Mouse (Mus musculus) liver, postnatal 0 days (tissue): ENCODE data around the gene Pdcl3.

Experiments used
- CTCF ChIP-seq: sonication (generic); IDR thresholded peaks from 2 replicates; pipeline ENCODE4 v1.5.1; 2016; ENCODE audit warnings: antibody characterized with exemption, low read depth
- EP300 ChIP-seq: IDR thresholded peaks from 2 replicates; pipeline ENCODE4 v1.6.1; 2016; ENCODE audit warnings: antibody characterized with exemption, low read depth, mild to moderate bottlenecking

GRCm38 (mm10) chr1:39006830-39007829 is 21.7 kb downstream of the Pdcl3 start:
- TF ChIP-seq CTCF: no peak
- no peak for TF ChIP-seq EP300
